Mouse (Mus musculus) monocyte, adult 2 months (primary cell): Measurements from ENCODE around the gene 1700020D05Rik.
A peak's percentile ranks its signal among the peaks of the same experiment; 100 is the strongest.

Source experiments
- DNase-seq, 2 experiments: peaks; one replicate each; pipeline ENCODE4 v3.0.0; 2022; ENCODE audit warnings: low spot score in 2 of 2, low read depth in 1 of 2

1700020D05Rik gene

GRCm38 (mm10) chr19:5477004-5477667 lies 26.5 kb downstream of the 1700020D05Rik start:
- no peak for DNase-seq

GRCm38 (mm10) chr19:5475069-5475714 lies 28.4 kb downstream of the 1700020D05Rik start:
- no peak for DNase-seq

- no peak for DNase-seq
These were observed 29.1 kb downstream of the 1700020D05Rik start for GRCm38 (mm10) chr19:5474281-5475068.

- DNase-seq = no peak
These were observed 29.9 kb downstream of the 1700020D05Rik start, which contains the start of gene Efemp2 for GRCm38 (mm10) chr19:5473720-5474119. Efemp2 (plus strand) TSS chr19:5473954.

- DNase-seq = no peak
These were observed 30.7 kb downstream of the 1700020D05Rik start for GRCm38 (mm10) chr19:5472857-5473256.

- DNase-seq = no peak
These were observed 31.7 kb downstream of the 1700020D05Rik start for GRCm38 (mm10) chr19:5471846-5472245.

GRCm38 (mm10) chr19:5468374-5468773 lies 35.2 kb downstream of the 1700020D05Rik start, which contains the start of gene Ctsw:
Ctsw (minus strand) TSS chr19:5468507.
- no peak for DNase-seq

- DNase-seq = no peak
These were observed 36.6 kb downstream of the 1700020D05Rik start for GRCm38 (mm10) chr19:5466916-5467500.

GRCm38 (mm10) chr19:5465037-5465436 lies 38.5 kb downstream of the 1700020D05Rik start:
- no peak for DNase-seq

- no peak for DNase-seq
These were observed 39.6 kb downstream of the 1700020D05Rik start for GRCm38 (mm10) chr19:5463791-5464562.

GRCm38 (mm10) chr19:5463212-5463611 lies 40.4 kb downstream of the 1700020D05Rik start:
- DNase-seq = no peak

GRCm38 (mm10) chr19:5461411-5461810 lies 42.2 kb downstream of the 1700020D05Rik start:
- DNase-seq = no peak

GRCm38 (mm10) chr19:5460465-5460911 lies 43.1 kb downstream of the 1700020D05Rik start, which contains the start of gene Fibp:
Fibp (plus strand) TSS chr19:5460615.
- DNase-seq = peak; percentile 73 to 84

GRCm38 (mm10) chr19:5459896-5460295 lies 43.7 kb downstream of the 1700020D05Rik start:
- DNase-seq = no peak

- DNase-seq = no peak
These were observed 44.6 kb downstream of the 1700020D05Rik start for GRCm38 (mm10) chr19:5459019-5459418.

- DNase-seq = no peak
These were observed 45.7 kb downstream of the 1700020D05Rik start, which contains the start of gene Ccdc85b for GRCm38 (mm10) chr19:5457746-5458442. Ccdc85b (minus strand) TSS chr19:5457894.

GRCm38 (mm10) chr19:5456922-5457745 lies 46.5 kb downstream of the 1700020D05Rik start:
- DNase-seq = peak; percentile 55 to 75

GRCm38 (mm10) chr19:5456241-5456921 lies 47.2 kb downstream of the 1700020D05Rik start:
- no peak for DNase-seq
